Mouse (Mus musculus): ENCODE results near the gene Ifngr1. TPM values are rescaled to one million over a fixed set of nuclear protein-coding genes. Genes with fewer than 3 reads are reported as not detected.

The Ifngr1 gene
- total and polyA plus RNA-seq, 3 experiments: 15.4 to 18.6 TPM; not detected in 1

GRCm38 (mm10) chr10:19599331-19600092, 7.8 kb downstream of the Ifngr1 start:
- no peak overlapping the region for H3K4me3 ChIP-seq (ENCODE audit: control insufficient read depth in 1 of 2, insufficient read depth in 1 of 2, low read depth in 2 of 2, low read length in 2 of 2)
- TF ChIP-seq ZKSCAN1 (IDR thresholded peaks at IDR 0.05; ENCODE audit: low read depth, low read length): no peak
- no peak for TF ChIP-seq ETS1 (IDR thresholded peaks at IDR 0.05; ENCODE audit: low read depth, low read length)
- no peak for TF ChIP-seq MXI1 (IDR thresholded peaks at IDR 0.05; ENCODE audit: low read depth, low read length)
- no peak for TF ChIP-seq MEF2A (IDR thresholded peaks at IDR 0.05; ENCODE audit: extremely low read depth, insufficient replicate concordance, low read depth, low read length, poor library complexity, severe bottlenecking)
- TF ChIP-seq GATA1 (IDR thresholded peaks at IDR 0.05; ENCODE audit: low read depth, low read length): no peak
- no peak for TF ChIP-seq EP300 (IDR thresholded peaks at IDR 0.05; ENCODE audit: low read depth in 1 of 2, low read length in 2 of 2)
- TF ChIP-seq USF1 (IDR thresholded peaks at IDR 0.05; ENCODE audit: low read depth, low read length): no peak
- TF ChIP-seq NRF1 (IDR thresholded peaks at IDR 0.05; ENCODE audit: insufficient read depth, low read depth, low read length, poor library complexity, severe bottlenecking): no peak
- no peak for TF ChIP-seq ZC3H11A (IDR thresholded peaks at IDR 0.05; ENCODE audit: low read depth, low read length)
- TF ChIP-seq SMC3 (IDR thresholded peaks at IDR 0.05; ENCODE audit: low read depth, low read length): no peak
- no peak for TF ChIP-seq NELFE (IDR thresholded peaks at IDR 0.05; ENCODE audit: low read depth, low read length)
- no peak for TF ChIP-seq MAZ (IDR thresholded peaks at IDR 0.05; ENCODE audit: low read depth, low read length)
- TF ChIP-seq ZMIZ1 (IDR thresholded peaks at IDR 0.05; ENCODE audit: low read depth, low read length): no peak
- TF ChIP-seq POLR2AphosphoS2 (IDR thresholded peaks at IDR 0.05; ENCODE audit: low read length): no peak
- no peak for TF ChIP-seq TCF12 (IDR thresholded peaks at IDR 0.05; ENCODE audit: low read depth, low read length)
- no peak for TF ChIP-seq POLR2A (IDR thresholded peaks at IDR 0.05; ENCODE audit: control insufficient read depth in 1 of 2, insufficient read depth in 1 of 2, low read depth in 1 of 2, low read length in 2 of 2, poor library complexity in 1 of 2)
- no peak for TF ChIP-seq CHD1 (IDR thresholded peaks at IDR 0.05; ENCODE audit: low read depth, low read length)
- no peak for TF ChIP-seq CHD2 (IDR thresholded peaks at IDR 0.05; ENCODE audit: low read length)
- no peak for TF ChIP-seq RAD21 (IDR thresholded peaks at IDR 0.05; ENCODE audit: low read depth, low read length)
- no peak for TF ChIP-seq BHLHE40 (IDR thresholded peaks at IDR 0.05; ENCODE audit: borderline replicate concordance, low read depth, low read length)
- H3K27ac ChIP-seq (ENCODE audit: control insufficient read depth, low read depth, low read length): no peak overlapping the region
- no peaks in the 10 kb centered on the region for H3K9me3 ChIP-seq (replicated peaks; ENCODE audit: insufficient read depth, low read length)
- DNase-seq (ENCODE audit: low read depth, low spot score): no peak
- H3K36me3 ChIP-seq (ENCODE audit: control insufficient read depth in 1 of 2, insufficient read depth in 2 of 2, low read length in 2 of 2): peaks cover 0 to 9% of the 10 kb centered on the region in 2 experiments; a peak in 2 of 4 replicates
- H3K9ac ChIP-seq (ENCODE audit: control insufficient read depth, low read depth, low read length, poor library complexity, severe bottlenecking): no peak overlapping the region
- H3K27me3 ChIP-seq (ENCODE audit: control insufficient read depth in 1 of 2, insufficient read depth in 2 of 2, low read length in 2 of 2): no peaks in the 10 kb centered on the region
- H3K79me2 ChIP-seq (ENCODE audit: control insufficient read depth, insufficient read depth, low read length, poor library complexity): no peaks in the 10 kb centered on the region
- H3K4me1 ChIP-seq (ENCODE audit: control insufficient read depth in 1 of 2, insufficient read depth in 2 of 2, low read length in 2 of 2): no peaks in the 10 kb centered on the region

GRCm38 (mm10) chr10:19600093-19600420, 8.3 kb downstream of the Ifngr1 start:
- peaks cover 0 to 13% of the 10 kb centered on the region in 2 experiments; a peak in 2 of 4 replicates for H3K36me3 ChIP-seq (ENCODE audit: control insufficient read depth in 1 of 2, insufficient read depth in 2 of 2, low read length in 2 of 2)

More at GRCm38 (mm10) chr10:19600093-19600420, 8.3 kb downstream of the Ifngr1 start:
- no peaks in the 10 kb centered on the region for H3K4me1 ChIP-seq (ENCODE audit: control insufficient read depth in 1 of 2, insufficient read depth in 2 of 2, low read length in 2 of 2)
- no peaks in the 10 kb centered on the region for H3K27me3 ChIP-seq (ENCODE audit: control insufficient read depth in 1 of 2, insufficient read depth in 2 of 2, low read length in 2 of 2)
- no peak for DNase-seq (ENCODE audit: low read depth, low spot score)
- H3K79me2 ChIP-seq (ENCODE audit: control insufficient read depth, insufficient read depth, low read length, poor library complexity): no peaks in the 10 kb centered on the region
- H3K4me3 ChIP-seq (ENCODE audit: control insufficient read depth in 1 of 2, insufficient read depth in 1 of 2, low read depth in 2 of 2, low read length in 2 of 2): no peak overlapping the region
- H3K9me3 ChIP-seq (replicated peaks; ENCODE audit: insufficient read depth, low read length): no peaks in the 10 kb centered on the region
- no peak overlapping the region for H3K9ac ChIP-seq (ENCODE audit: control insufficient read depth, low read depth, low read length, poor library complexity, severe bottlenecking)
- no peak overlapping the region for H3K27ac ChIP-seq (ENCODE audit: control insufficient read depth, low read depth, low read length)
- no peak for TF ChIP-seq ZC3H11A (IDR thresholded peaks at IDR 0.05; ENCODE audit: low read depth, low read length)
- no peak for TF ChIP-seq E2F4 (IDR thresholded peaks at IDR 0.05; ENCODE audit: borderline replicate concordance, low read depth, low read length)

All from MEL (cell line).